Mouse (Mus musculus) myocyte (in vitro differentiated cells): ENCODE measurements at regions not wholly inside any gene's neighbourhood (a gene's known extent, or its start where the extent isn't known, plus 50 kb on each side); places are given as distances from the start of the nearest gene placed in this dataset.
A peak's percentile ranks its signal among the peaks of the same experiment; 100 is the strongest.

Experiments used
- H3K27me3 ChIP-seq: one replicate; pipeline ENCODE4 v1.6.1; 2011; ENCODE audit not compliant: control insufficient read depth, insufficient read depth, insufficient read length
- H3K36me3 ChIP-seq: one replicate; pipeline ENCODE4 v1.6.1; 2011; ENCODE audit not compliant: control insufficient read depth, insufficient read depth
- H3K4me2 ChIP-seq: one replicate; pipeline ENCODE4 v1.6.1; 2011; ENCODE audit warnings: low read depth, control low read depth
- H3K4me3 ChIP-seq: one replicate; pipeline ENCODE4 v1.5.1; 2011; ENCODE audit warnings: mild to moderate bottlenecking, control low read depth, moderate library complexity
- H3K79me2 ChIP-seq: one replicate; pipeline ENCODE4 v1.6.1; 2011; ENCODE audit not compliant: control insufficient read depth, insufficient read depth
- H3ac ChIP-seq: one replicate; pipeline ENCODE4 v1.6.1; 2011; ENCODE audit not compliant: control insufficient read depth, insufficient read length
- CEBPB ChIP-seq: IDR thresholded peaks from 2 replicates; pipeline ENCODE4 v1.6.1; 2011; ENCODE audit warnings: mild to moderate bottlenecking, moderate library complexity; ENCODE audit not compliant: poor library complexity, insufficient read depth, severe bottlenecking
- E2F4 ChIP-seq: IDR thresholded peaks from one replicate; pipeline ENCODE4 v1.6.1; 2011; ENCODE audit warnings: mild to moderate bottlenecking, control low read depth, moderate library complexity; ENCODE audit not compliant: insufficient read depth
- MAX ChIP-seq: IDR thresholded peaks from one replicate; pipeline ENCODE4 v1.6.1; 2011; ENCODE audit warnings: low read depth, mild to moderate bottlenecking, control low read depth
- MYOD1 ChIP-seq, 3 experiments: IDR thresholded peaks; one replicate each; pipeline ENCODE4 v1.6.1; 2011; ENCODE audit warnings: control low read depth in 2 of 3, low read depth in 2 of 3, mild to moderate bottlenecking in 2 of 3, moderate library complexity in 1 of 3; ENCODE audit not compliant: insufficient read length in 2 of 3, control insufficient read depth in 1 of 3
- MYOG ChIP-seq, 3 experiments: IDR thresholded peaks; one replicate each; pipeline ENCODE4 v1.6.1; 2011; ENCODE audit warnings: control low read depth in 2 of 3, low read depth in 2 of 3, mild to moderate bottlenecking in 2 of 3; ENCODE audit not compliant: insufficient read length in 2 of 3, control insufficient read depth in 1 of 3, insufficient read depth in 1 of 3
- POLR2AphosphoS2 ChIP-seq: IDR thresholded peaks from one replicate; pipeline ENCODE4 v1.6.1; 2011; ENCODE audit warnings: low read depth, control low read depth; ENCODE audit not compliant: insufficient read length
- REST ChIP-seq: IDR thresholded peaks from one replicate; pipeline ENCODE4 v1.6.1; 2011; ENCODE audit warnings: mild to moderate bottlenecking, control low read depth, moderate library complexity; ENCODE audit not compliant: insufficient read depth, insufficient read length
- TCF12 ChIP-seq: IDR thresholded peaks from one replicate; pipeline ENCODE4 v1.6.1; 2011; ENCODE audit warnings: mild to moderate bottlenecking, control low read depth; ENCODE audit not compliant: poor library complexity, insufficient read depth, severe bottlenecking
- USF1 ChIP-seq: IDR thresholded peaks from one replicate; pipeline ENCODE4 v1.6.1; 2011; ENCODE audit warnings: low read depth, mild to moderate bottlenecking, control low read depth, moderate library complexity

DNA sequence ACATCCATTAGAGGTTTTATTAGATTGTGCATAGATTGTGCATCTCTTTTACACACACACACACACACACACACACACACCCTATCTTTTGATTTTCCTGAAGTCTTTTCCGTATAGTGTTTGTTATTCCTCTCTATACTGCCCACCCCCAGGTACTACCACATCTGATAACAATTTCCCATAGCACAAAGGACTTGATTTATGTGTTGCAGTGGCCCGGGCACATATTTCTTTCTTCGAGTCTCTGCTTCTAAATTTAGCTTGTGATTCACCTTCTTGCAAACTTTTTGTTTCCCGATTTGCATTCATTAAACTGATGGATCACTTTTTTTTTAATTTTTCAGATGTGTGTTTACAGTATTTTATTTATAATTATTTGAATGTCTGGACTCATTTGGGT lies 254.8 kb downstream of the Pcdh18 start:
- Histone ChIP-seq H3K79me2 (no peaks in the 10 kb centered on the region), H3K36me3 (no peaks in the 10 kb centered on the region), H3K4me2 (no peak overlapping the region), H3ac (no peak overlapping the region), H3K27me3 (no peaks in the 10 kb centered on the region), H3K4me3 (no peak overlapping the region)
- TF ChIP-seq MYOG (IDR thresholded peaks at IDR 0.05; ENCODE audit: control insufficient read depth in 1 of 3, insufficient read depth in 1 of 3, insufficient read length in 2 of 3, low read depth in 2 of 3) (no peak), MYOD1 (IDR thresholded peaks at IDR 0.05; ENCODE audit: control insufficient read depth in 1 of 3, insufficient read length in 2 of 3, low read depth in 2 of 3) (no peak), POLR2AphosphoS2 (no peak), REST (no peak), TCF12 (no peak), CEBPB (no peak), USF1 (no peak), MAX (no peak), E2F4 (no peak)

DNA sequence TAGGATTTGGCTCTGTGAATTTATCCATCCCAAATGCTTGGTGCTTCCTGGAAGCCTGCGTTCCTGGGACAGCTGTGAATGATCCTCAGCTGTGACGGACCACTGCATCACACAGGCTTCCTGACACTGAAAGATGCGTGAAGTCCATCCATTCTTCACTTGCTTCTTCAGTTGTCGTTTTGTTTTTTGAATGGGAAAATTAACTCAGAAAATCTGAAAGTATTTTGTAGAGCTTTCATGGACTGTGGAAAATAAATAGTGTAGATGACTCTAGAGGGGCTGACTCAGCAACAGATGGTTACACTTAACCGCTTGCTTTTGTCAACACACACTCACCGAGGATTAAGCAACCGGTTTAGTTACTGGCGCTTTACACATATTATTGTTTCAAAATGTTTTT lies 272.0 kb downstream of the Pcdh18 start:
- Histone ChIP-seq H3K27me3 (no peaks in the 10 kb centered on the region), H3K79me2 (no peaks in the 10 kb centered on the region), H3K4me2 (peak overlapping the region; percentile 27), H3ac (no peak overlapping the region), H3K36me3 (no peaks in the 10 kb centered on the region), H3K4me3 (no peak overlapping the region)
- TF ChIP-seq USF1 (no peak), CEBPB (0 out of 2 replicates have a peak, but pooled peaks have one; percentile 54)
